16 mouse cellular contexts compared by ENCODE assay signal in genomic region chr4:106983908-106984515, GRCm38 (mm10).
DNase-seq lines count a peak whose midpoint lies in the region; ATAC-seq and TF ChIP-seq lines count a peak whose summit lies in the region.
"Had no signal": no experiment of that assay in that cellular context is flagged by ENCODE, and none has a peak within 500 bp of the region (broad histone marks: within the 10 kb centered on the region; RNA-seq: fewer than 3 reads in every experiment).

No protein-coding gene starts in this region.

- no peak overlapping the region for H3K4me3 ChIP-seq in intestine, embryonic 15.5 days (replicated peaks)
- no peak overlapping the region for H3K4me3 ChIP-seq in intestine, postnatal 0 days (ENCODE audit: low read depth, low read length)
- no peak overlapping the region for H3K4me3 ChIP-seq in embryonic facial prominence, embryonic 10.5 days
- H3K4me3 ChIP-seq in hindbrain, embryonic 15.5 days, result no peak overlapping the region
- no peak overlapping the region for H3K4me3 ChIP-seq in midbrain, embryonic 15.5 days
- no peak overlapping the region for H3K4me3 ChIP-seq in kidney, embryonic 15.5 days (replicated peaks)
- H3K4me3 ChIP-seq in lung, adult 2 months (replicated peaks; ENCODE audit: extremely low read depth, low read depth, low read length), result no peak overlapping the region
- H3K4me3 ChIP-seq: left cerebral cortex, adult 2 months; liver, embryonic 15.5 days had no signal

- H3K36me3 ChIP-seq in intestine, embryonic 15.5 days, result no peaks in the 10 kb centered on the region
- no peaks in the 10 kb centered on the region for H3K36me3 ChIP-seq in intestine, postnatal 0 days (ENCODE audit: control insufficient read depth, insufficient read depth)
- H3K36me3 ChIP-seq in embryonic facial prominence, embryonic 10.5 days (replicated peaks), result peaks cover 31% of the 10 kb centered on the region
- no peaks in the 10 kb centered on the region for H3K36me3 ChIP-seq in hindbrain, embryonic 15.5 days
- no peaks in the 10 kb centered on the region for H3K36me3 ChIP-seq in midbrain, embryonic 15.5 days (replicated peaks)
- no peaks in the 10 kb centered on the region for H3K36me3 ChIP-seq in kidney, embryonic 15.5 days

- H3K27me3 ChIP-seq in intestine, embryonic 15.5 days (replicated peaks), result no peaks in the 10 kb centered on the region
- no peaks in the 10 kb centered on the region for H3K27me3 ChIP-seq in intestine, postnatal 0 days (replicated peaks; ENCODE audit: control insufficient read depth, insufficient read depth, low read length)
- H3K27me3 ChIP-seq in embryonic facial prominence, embryonic 10.5 days (replicated peaks; ENCODE audit: low read depth, poor library complexity, severe bottlenecking), result no peaks in the 10 kb centered on the region
- no peaks in the 10 kb centered on the region for H3K27me3 ChIP-seq in hindbrain, embryonic 15.5 days
- H3K27me3 ChIP-seq in midbrain, embryonic 15.5 days (replicated peaks), result no peaks in the 10 kb centered on the region
- H3K27me3 ChIP-seq in kidney, embryonic 15.5 days, result no peaks in the 10 kb centered on the region
- H3K27me3 ChIP-seq: liver, embryonic 15.5 days had no signal

- H3K9ac ChIP-seq in intestine, embryonic 15.5 days, result no peak overlapping the region
- no peak overlapping the region for H3K9ac ChIP-seq in intestine, postnatal 0 days (ENCODE audit: low read depth, low read length)
- H3K9ac ChIP-seq in hindbrain, embryonic 15.5 days, result no peak overlapping the region
- H3K9ac ChIP-seq in midbrain, embryonic 15.5 days, result no peak overlapping the region
- H3K9ac ChIP-seq in kidney, embryonic 15.5 days, result no peak overlapping the region
- H3K9ac ChIP-seq: liver, embryonic 15.5 days had no signal

- DNase-seq in embryonic facial prominence, embryonic 10.5 days (ENCODE audit: low spot score), result no peak
- no peak for DNase-seq in lung, adult 2 months
- DNase-seq in lung, postnatal 4 days, result no peak
- DNase-seq: B cell, adult 2 months; cerebellum, adult 8-10 months; embryo, embryonic 11 days; kidney, postnatal 4 days had no signal

- WGBS in intestine, embryonic 15.5 days, result 67% methylated on average over 7 of the region's 7 CpGs
- WGBS in intestine, postnatal 0 days, result 67% methylated on average over 7 of the region's 7 CpGs
- 79% methylated on average over 7 of the region's 7 CpGs for WGBS in embryonic facial prominence, embryonic 10.5 days
- WGBS in hindbrain, embryonic 15.5 days, result 38% methylated on average over 7 of the region's 7 CpGs
- 46% methylated on average over 7 of the region's 7 CpGs for WGBS in midbrain, embryonic 15.5 days
- 59% methylated on average over 7 of the region's 7 CpGs for WGBS in kidney, embryonic 15.5 days
- 77% methylated on average over 7 of the region's 7 CpGs for WGBS in lung, adult 2 months

- H3K4me2 ChIP-seq in intestine, embryonic 15.5 days (replicated peaks), result no peak overlapping the region
- H3K4me2 ChIP-seq in intestine, postnatal 0 days (replicated peaks; ENCODE audit: low read depth), result no peak overlapping the region
- no peak overlapping the region for H3K4me2 ChIP-seq in hindbrain, embryonic 15.5 days
- H3K4me2 ChIP-seq in midbrain, embryonic 15.5 days, result no peak overlapping the region
- H3K4me2 ChIP-seq in kidney, embryonic 15.5 days, result no peak overlapping the region
- H3K4me2 ChIP-seq: liver, embryonic 15.5 days had no signal

- H3K9me3 ChIP-seq in intestine, embryonic 15.5 days, result no peaks in the 10 kb centered on the region
- no peaks in the 10 kb centered on the region for H3K9me3 ChIP-seq in intestine, postnatal 0 days (ENCODE audit: control insufficient read depth)
- no peaks in the 10 kb centered on the region for H3K9me3 ChIP-seq in embryonic facial prominence, embryonic 10.5 days
- no peaks in the 10 kb centered on the region for H3K9me3 ChIP-seq in hindbrain, embryonic 15.5 days
- no peaks in the 10 kb centered on the region for H3K9me3 ChIP-seq in midbrain, embryonic 15.5 days
- no peaks in the 10 kb centered on the region for H3K9me3 ChIP-seq in kidney, embryonic 15.5 days (replicated peaks)
- H3K9me3 ChIP-seq: G1E; liver, embryonic 15.5 days had no signal

- no peak for TF ChIP-seq POLR2A in lung, adult 2 months (IDR thresholded peaks at IDR 0.05; ENCODE audit: borderline replicate concordance, extremely low read depth, low read depth, low read length)

- H3K27ac ChIP-seq in intestine, embryonic 15.5 days, result peak overlapping the region; percentile 24; the same call in 1 of the 2 replicates
- H3K27ac ChIP-seq in intestine, postnatal 0 days (ENCODE audit: low read depth, low read length), result no peak overlapping the region
- peak overlapping the region; percentile 14 for H3K27ac ChIP-seq in embryonic facial prominence, embryonic 10.5 days (replicated peaks)
- H3K27ac ChIP-seq in hindbrain, embryonic 15.5 days (replicated peaks), result peak overlapping the region; percentile 48; the same call in 1 of the 2 replicates
- H3K27ac ChIP-seq in midbrain, embryonic 15.5 days, result peak overlapping the region; percentile 35; the same call in 1 of the 2 replicates
- no peak overlapping the region for H3K27ac ChIP-seq in kidney, embryonic 15.5 days
- H3K27ac ChIP-seq: left cerebral cortex, adult 2 months had no signal

- TF ChIP-seq CTCF in intestine, postnatal 0 days (IDR thresholded peaks at IDR 0.05; ENCODE audit: low read depth), result no peak
- TF ChIP-seq CTCF in lung, adult 2 months (IDR thresholded peaks at IDR 0.05; ENCODE audit: insufficient read depth, low read length), result no peak

- no peak for ATAC-seq in intestine, embryonic 15.5 days
- ATAC-seq in intestine, postnatal 0 days, result no peak
- ATAC-seq in hindbrain, embryonic 15.5 days (ENCODE audit: low FRiP score, low read depth), result peak; percentile 21; the same call in 1 of the 2 replicates
- no peak for ATAC-seq in midbrain, embryonic 15.5 days (replicated peaks)
- no peak for ATAC-seq in kidney, embryonic 15.5 days (replicated peaks; ENCODE audit: low FRiP score)
- ATAC-seq: inflammation-experienced regulatory T-cells, adult 6 months had no signal

- H3K4me1 ChIP-seq in intestine, embryonic 15.5 days (replicated peaks), result peaks cover 65% of the 10 kb centered on the region
- peaks cover 41% of the 10 kb centered on the region for H3K4me1 ChIP-seq in intestine, postnatal 0 days (replicated peaks; ENCODE audit: control insufficient read depth, insufficient read depth, low read length)
- H3K4me1 ChIP-seq in embryonic facial prominence, embryonic 10.5 days, result peaks cover 99% of the 10 kb centered on the region
- H3K4me1 ChIP-seq in hindbrain, embryonic 15.5 days (replicated peaks), result peaks cover 86% of the 10 kb centered on the region
- H3K4me1 ChIP-seq in midbrain, embryonic 15.5 days, result peaks cover 86% of the 10 kb centered on the region
- peaks cover 93% of the 10 kb centered on the region for H3K4me1 ChIP-seq in kidney, embryonic 15.5 days
- peaks cover 15% of the 10 kb centered on the region for H3K4me1 ChIP-seq in lung, adult 2 months (ENCODE audit: control insufficient read depth, insufficient read depth, low read length)

Comparison
In these comparisons a context has a peak if more than half of its experiments do, and no peak if none do; other contexts are left out.
1. H3K27ac ChIP-seq: peak in intestine, embryonic 15.5 days (single experiment), embryonic facial prominence, embryonic 10.5 days (single experiment), hindbrain, embryonic 15.5 days (single experiment) and midbrain, embryonic 15.5 days (single experiment); none in intestine, postnatal 0 days (single experiment) and kidney, embryonic 15.5 days (single experiment).